Comparison of ENCODE assay signal across 8 mouse cellular contexts in genomic region chr5:25873046-25873445, GRCm38 (mm10).
A peak's percentile ranks its signal among the peaks of the same experiment; 100 is the strongest.
DNase-seq lines count a peak whose midpoint lies in the region.

No protein-coding gene starts in this region.

- peak; percentile 22 for DNase-seq in cerebellum, adult 11-12 months
- DNase-seq in cerebellum, adult 11 months: no peak
- DNase-seq in layer of hippocampus, postnatal 10 days (ENCODE audit: low spot score in 2 of 2): peak; percentile 30 to 46
- no peak for DNase-seq in layer of hippocampus, adult 18-20 months (ENCODE audit: low spot score in 2 of 2)
- peak; percentile 52 for DNase-seq in NIH3T3 (ENCODE audit: low read depth)
- DNase-seq in heart, postnatal 10 days: peak; percentile 29 to 51
- DNase-seq in layer of hippocampus, adult 9-10 months (ENCODE audit: low spot score): no peak
- no peak for DNase-seq in lung, postnatal 4 days

- intact Hi-C loops in heart, postnatal 10 days (cut with DNase I): loop anchor here (10.0 kb wide), 1 partner anchor 1002 kb away; no protein-coding TSS in a partner anchor

Comparison
In these comparisons a context has a peak if more than half of its experiments do, and no peak if none do; other contexts are left out.
1. DNase-seq: peak in cerebellum, adult 11-12 months (single experiment), layer of hippocampus, postnatal 10 days (2 of 2), NIH3T3 (single experiment) and heart, postnatal 10 days (2 of 2); none in cerebellum, adult 11 months (single experiment), layer of hippocampus, adult 18-20 months (0 of 2), layer of hippocampus, adult 9-10 months (single experiment) and lung, postnatal 4 days (0 of 2).